Mouse (Mus musculus) kidney, adult 18-20 months (tissue): ENCODE data around the gene Me1.
"Not testable (repeated sequence)": the region's sequence is repeated elsewhere in the genome, so short reads cannot be mapped to it uniquely, and the experiment has no call there.

Experiments
- DNase-seq: peaks from one replicate; pipeline ENCODE4 v3.0.0; 2021

Gene Me1

GRCm38 (mm10) chr9:86651254-86651653, 44.5 kb downstream of the Me1 start:
- no peak for DNase-seq

GRCm38 (mm10) chr9:86650822-86651221, 44.9 kb downstream of the Me1 start:
- no peak for DNase-seq

- DNase-seq, result peak; percentile 35
Observed at GRCm38 (mm10) chr9:86647931-86648550, 47.7 kb downstream of the Me1 start.

GRCm38 (mm10) chr9:86646807-86647206, 48.9 kb downstream of the Me1 start:
- no peak for DNase-seq

- DNase-seq, result no peak
Observed at GRCm38 (mm10) chr9:86643497-86643896, 52.3 kb downstream of the Me1 start.

GRCm38 (mm10) chr9:86638771-86639170, 57.0 kb downstream of the Me1 start:
- peak; percentile 19 for DNase-seq

- DNase-seq, result no peak
Observed at GRCm38 (mm10) chr9:86631153-86631552, 64.6 kb downstream of the Me1 start.

- no peak for DNase-seq
Observed at GRCm38 (mm10) chr9:86630352-86630931, 65.3 kb downstream of the Me1 start.

GRCm38 (mm10) chr9:86629379-86629778, 66.4 kb downstream of the Me1 start:
- DNase-seq, result no peak

- no peak for DNase-seq
Observed at GRCm38 (mm10) chr9:86627745-86628496, 67.8 kb downstream of the Me1 start.

- no peak for DNase-seq
Observed at GRCm38 (mm10) chr9:86626906-86627305, 68.8 kb downstream of the Me1 start.

- no peak for DNase-seq
Observed at GRCm38 (mm10) chr9:86624781-86625180, 71.0 kb downstream of the Me1 start.

- no peak for DNase-seq
Observed at GRCm38 (mm10) chr9:86624039-86624438, 71.7 kb downstream of the Me1 start.

GRCm38 (mm10) chr9:86622062-86622461, 73.7 kb downstream of the Me1 start:
- no peak for DNase-seq

GRCm38 (mm10) chr9:86619341-86620139, 76.2 kb downstream of the Me1 start:
- DNase-seq, result no peak

- DNase-seq, result no peak
Observed at GRCm38 (mm10) chr9:86617837-86618492, 77.8 kb downstream of the Me1 start.

- no peak for DNase-seq
Observed at GRCm38 (mm10) chr9:86615765-86616164, 80.0 kb downstream of the Me1 start.

GRCm38 (mm10) chr9:86612091-86612490, 83.7 kb downstream of the Me1 start:
- DNase-seq, result no peak

GRCm38 (mm10) chr9:86605776-86606175, 90.0 kb downstream of the Me1 start:
- DNase-seq, result no peak

GRCm38 (mm10) chr9:86599723-86600303, 95.9 kb downstream of the Me1 start:
- no peak for DNase-seq

- not testable (repeated sequence) for DNase-seq
Observed at GRCm38 (mm10) chr9:86596983-86597382, 98.8 kb downstream of the Me1 start.

- not testable (repeated sequence) for DNase-seq
Observed at GRCm38 (mm10) chr9:86594357-86594767, 101.4 kb downstream of the Me1 start.
